Mouse (Mus musculus) kidney, adult 9 months (tissue): ENCODE measurements at regions not wholly inside any gene's neighbourhood (a gene's known extent, or its start where the extent isn't known, plus 50 kb on each side); places are given as distances from the start of the nearest gene placed in this dataset.

Experiments
- DNase-seq: peaks from one replicate; pipeline ENCODE4 v3.0.0; 2022

DNA sequence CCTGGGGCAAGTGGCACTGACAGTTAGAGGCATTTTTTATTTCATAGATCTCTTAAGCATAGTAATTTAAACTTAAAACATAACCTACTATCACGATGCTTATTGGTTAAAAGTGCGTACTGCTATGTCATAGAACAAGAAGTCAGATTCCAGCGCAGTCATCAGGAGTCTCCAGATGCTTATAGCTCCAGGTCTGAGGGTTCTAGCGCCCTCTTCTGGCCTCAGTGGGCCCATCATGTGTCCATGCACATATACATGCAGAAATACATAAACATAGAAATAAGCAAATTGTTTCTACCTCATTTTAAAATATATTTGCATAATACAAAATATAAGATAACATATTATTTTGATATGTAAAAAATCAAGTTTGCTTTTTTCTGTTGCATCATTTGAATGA lies 1002.8 kb upstream of the Adgrl2 start:
- DNase-seq = no peak

DNA sequence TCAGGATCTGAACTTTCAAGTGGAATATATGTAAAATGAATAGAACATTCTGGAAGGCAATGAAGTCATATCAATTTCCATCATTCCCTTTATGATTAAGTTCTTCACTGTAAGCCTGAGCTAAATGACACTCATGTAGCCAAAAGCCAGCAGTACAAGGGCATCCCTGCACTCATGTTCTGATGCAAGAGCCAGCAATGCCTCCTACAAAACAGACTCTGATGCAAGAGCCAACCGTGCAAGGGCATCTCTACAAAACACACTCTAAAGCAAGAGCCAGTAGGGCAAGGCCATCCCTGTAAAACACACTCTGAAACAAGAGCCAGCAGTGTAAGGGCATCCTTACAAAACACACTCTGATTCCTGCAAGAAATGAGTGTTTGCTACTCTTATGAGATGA lies 997.4 kb upstream of the Adgrl2 start:
- DNase-seq = no peak

DNA sequence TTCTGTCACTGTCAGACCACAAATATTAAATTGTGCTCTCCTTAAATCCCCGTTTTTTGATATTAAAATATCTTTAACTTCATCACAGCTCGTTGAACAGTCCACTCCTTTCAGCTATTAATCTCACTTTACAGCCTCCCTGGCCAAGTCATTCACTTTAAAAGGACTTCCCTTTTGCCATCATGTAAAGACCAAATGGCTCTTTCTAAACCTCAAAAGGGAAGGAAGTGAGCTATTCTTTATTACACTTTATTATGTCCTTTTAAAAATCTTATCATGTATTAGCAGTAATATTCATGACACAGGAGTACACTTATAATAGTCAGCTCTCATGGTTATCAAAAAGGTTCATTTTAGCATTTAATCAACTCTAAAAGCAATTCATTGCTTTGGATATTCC lies 966.6 kb upstream of the Adgrl2 start:
- no peak for DNase-seq

DNA sequence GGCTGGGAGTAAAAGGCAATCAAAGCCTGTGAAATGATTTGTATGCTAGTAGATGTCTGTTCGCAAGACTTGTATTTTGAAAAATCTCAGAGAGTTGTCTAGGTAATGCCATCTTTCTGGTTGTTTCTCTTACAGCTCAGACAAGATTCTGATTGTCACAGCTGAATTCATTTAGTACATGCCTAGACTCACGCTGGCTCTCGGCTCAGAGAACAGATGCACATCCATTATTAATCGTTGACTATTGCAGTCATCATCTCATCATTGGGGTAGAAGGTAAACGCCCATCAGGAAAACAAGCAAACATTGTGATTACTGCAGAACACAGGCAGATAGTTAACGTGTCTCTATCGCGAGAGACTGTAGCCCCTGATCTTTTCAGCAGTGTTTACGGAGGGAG lies 945.8 kb upstream of the Adgrl2 start:
- no peak for DNase-seq

DNA sequence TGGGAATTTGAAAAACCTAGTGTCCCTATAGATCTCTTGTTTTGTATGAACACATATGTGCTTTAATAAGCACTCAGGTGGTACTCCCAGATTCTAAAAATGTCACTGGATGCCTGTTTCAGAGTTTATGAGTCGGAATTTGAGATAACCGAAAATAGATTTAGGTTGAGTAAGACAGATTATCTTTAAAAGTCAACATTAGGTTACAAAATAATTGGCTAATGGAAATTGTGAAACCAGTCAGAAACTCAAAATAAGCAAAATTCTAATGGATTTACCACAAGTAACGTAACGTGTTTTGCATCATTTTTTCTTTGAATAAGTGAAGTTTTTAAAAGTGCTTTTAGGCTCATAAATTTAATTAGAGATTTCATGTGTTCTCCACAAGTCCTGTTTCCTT lies 944.5 kb upstream of the Adgrl2 start:
- no peak for DNase-seq

DNA sequence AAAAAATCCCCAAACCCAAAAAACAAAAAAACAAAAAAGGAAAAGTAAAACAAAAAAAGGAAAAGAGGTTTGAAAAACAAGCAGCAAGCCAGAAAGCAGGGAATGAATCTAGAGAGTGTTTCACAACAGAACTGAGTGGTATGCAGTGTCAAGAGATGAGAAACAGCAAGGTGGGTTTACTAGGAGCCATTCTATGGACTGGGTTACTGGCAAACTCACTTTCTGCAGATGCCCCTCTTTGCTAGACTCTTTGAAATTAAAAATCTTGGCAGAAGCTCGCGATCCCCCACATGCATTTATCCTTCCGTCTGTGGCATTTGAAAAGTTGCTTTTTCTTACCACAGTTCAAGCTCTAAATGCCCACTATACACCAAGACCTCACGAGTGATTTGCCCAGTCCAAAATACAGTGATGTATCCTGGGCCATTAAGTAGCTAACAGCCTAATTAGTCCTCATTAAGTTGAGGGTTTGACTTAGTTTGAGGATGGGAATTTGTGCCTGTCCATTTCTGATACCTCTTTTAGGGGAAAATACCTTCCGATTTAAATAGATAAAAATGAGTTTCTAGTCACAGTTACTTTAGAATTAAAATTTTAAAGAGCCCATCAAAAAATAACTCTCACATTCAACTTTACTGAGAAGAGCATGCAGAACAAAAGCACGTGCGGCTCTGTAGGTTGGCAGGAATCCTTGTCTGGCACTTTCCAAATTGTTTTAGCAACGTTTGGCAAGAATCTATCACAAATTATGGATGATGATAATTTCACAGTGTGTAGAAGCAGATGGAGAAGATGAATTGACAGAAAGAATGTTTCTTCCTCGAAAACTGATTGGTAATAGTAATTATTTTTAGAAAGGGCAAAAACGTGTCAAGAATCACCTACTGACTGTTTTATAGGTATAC lies 938.4 kb upstream of the Adgrl2 start:
- DNase-seq = no peak

DNA sequence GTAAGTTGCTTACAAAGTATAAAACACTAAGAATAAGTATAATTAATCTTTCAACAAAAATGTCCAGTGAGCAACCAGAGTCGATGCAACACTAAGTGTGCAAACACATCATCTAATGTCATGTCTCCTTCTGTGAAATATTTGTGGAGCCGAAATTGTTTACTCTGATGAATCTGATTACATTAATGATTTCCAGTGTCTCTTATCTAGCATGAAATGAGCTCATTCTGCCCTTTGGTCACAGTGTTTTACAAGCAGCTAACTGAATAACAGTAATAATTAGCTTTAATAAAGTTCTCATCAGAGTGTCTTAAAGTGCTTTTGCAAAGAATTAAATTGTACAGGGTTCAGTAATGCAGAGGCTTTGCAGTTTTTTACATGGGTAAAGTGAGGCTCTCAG lies 929.9 kb upstream of the Adgrl2 start:
- DNase-seq = no peak

DNA sequence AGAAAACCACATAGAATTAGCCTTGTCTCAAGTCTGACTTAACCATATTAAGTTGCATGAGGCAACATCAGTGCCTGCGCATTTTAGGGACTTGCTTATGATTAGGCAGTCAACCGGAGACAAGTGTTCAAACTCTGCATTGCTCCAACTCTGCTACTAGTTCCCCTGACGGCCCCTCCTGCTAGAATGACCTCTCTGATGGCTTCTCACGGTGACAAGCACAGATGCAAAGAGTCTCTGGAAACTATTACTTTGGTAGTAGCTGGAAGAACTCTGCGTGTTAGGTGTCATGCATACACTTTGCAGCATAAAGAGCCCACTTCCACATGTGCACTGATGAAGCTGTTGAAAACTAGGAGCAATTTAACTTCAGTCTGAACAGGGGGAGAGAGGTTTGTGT lies 927.8 kb upstream of the Adgrl2 start:
- DNase-seq = no peak

DNA sequence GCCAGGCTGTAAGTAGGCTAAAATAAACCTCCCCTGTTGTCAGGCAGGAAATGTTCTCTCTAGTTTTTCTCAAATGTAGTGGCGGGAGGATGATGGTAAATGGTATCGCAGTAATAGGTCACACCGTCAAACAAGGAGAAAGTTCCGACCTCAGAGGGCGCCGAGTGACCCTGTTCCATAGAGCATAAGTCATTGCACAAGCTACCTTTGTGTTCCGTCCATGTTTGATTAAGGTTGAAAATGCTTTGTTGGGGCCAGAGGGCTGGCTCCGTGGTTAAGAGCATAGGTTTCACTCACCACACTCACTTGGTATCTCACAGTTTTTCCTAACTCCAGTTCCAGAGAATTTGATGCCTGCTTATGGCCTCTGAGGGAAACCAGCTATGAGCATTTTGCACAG lies 920.4 kb upstream of the Adgrl2 start:
- DNase-seq = no peak

DNA sequence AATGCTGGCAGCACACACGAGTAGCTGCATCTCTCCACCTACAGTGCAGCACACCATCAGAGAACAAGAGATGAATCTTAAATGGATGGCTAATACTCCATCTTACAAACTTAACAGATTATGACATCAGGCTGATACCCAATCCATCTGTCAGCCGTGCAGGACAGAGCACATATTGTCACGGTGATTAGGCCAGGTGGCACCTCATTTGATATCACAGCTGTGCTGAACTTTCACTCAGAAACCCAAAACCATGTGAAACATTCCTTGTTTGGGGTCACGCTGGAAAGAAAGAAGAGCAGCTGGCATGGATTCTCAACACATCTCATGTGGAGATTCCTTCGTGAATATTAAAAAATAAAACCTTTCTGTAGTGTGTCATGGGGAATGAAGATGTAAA lies 911.4 kb upstream of the Adgrl2 start:
- no peak for DNase-seq

DNA sequence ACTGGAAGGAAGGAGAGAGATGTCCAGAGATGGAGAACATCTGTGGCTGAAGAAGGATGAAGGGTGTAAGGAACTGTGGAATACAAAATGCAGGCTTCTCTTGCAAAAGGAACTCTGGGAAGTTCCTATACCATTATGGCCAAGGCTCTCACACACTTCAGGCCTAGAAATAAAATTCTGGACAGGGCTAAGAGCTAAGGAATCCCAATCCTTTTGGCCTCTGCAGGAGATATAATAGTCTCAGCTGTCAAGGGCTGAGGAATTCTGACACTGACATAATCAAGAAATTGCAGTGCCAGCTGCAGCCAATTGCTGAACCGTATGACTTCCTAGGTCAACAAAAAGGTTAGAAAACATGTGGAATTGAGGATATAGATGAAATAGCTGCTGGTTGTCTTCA lies 886.2 kb upstream of the Adgrl2 start:
- DNase-seq = no peak

DNA sequence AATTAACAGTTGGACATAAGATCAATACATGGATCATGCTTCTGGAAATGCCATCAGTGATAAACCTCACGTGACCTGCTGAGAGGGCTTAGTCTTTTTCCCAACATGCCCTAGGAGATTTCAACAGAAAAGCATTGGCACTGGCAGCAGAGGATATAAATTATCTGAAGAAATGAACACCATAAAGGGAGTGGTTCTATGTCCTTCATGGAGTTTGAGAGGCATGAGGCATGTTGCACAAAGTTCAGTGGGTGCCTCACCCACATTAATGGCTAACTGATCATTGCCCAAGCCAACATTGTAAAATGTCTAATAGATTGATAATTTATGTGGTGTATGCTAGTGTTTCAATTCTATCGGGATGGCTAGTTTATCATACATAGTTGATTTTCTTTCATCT lies 875.6 kb upstream of the Adgrl2 start:
- no peak for DNase-seq

DNA sequence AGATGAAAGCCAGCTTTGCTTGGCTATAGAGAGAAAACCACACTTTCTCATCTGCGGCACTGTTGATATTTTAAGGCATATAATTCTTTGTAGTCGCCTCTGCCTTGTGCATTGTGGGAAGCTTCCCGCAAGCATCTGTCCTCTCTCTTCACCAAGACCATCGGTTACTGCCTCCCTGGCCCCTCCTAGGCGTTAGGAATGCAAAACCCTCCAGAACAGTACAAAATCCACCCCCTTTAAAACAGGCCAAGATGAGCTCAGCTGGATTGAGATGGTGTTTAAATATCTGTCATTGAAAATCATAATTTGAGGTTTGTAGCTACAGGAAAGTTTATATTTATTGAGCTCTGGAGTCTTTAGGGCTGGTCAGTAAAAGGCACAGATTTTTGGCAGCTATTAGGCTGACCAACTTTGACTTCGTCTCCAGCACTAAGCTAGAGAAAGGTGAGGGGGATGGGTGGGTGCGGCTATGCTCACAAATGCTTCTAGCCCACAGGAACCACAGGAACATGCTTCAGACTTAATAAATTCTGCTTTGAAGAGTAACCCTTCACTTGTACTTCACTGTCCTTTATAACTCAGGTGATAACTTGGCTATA lies 856.7 kb upstream of the Adgrl2 start:
- DNase-seq = no peak

DNA sequence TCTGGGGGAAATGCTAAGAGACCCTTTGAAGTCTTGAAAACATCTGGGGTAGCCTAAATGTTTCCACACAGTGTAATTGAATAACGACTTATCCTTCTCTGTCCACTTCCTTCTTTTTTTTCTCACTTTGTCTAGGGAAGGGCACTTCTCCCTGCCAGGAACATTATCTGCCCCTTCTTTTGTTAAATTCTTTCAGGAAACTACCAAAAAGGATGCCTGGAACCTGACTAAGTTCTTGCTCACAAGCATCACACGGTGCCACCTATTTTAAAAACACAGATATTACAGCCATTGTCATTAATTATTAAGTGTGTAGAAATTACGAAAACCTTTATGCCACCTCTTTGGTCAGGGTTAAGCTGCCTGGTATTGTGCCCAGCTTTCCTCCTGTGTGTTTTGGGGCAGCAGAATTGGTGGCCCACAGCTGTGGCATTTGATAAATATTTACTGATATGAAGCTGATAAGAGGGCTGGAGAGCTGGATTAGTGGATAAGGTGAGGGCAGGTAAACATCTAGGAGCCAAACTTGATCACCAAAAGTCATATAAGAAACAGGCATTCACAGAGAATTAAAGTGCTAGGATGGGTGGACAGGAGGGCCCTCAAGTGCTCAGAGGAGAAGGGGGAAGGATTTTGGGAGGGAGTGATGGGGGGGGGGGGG lies 855.6 kb upstream of the Adgrl2 start:
- no peak for DNase-seq

DNA sequence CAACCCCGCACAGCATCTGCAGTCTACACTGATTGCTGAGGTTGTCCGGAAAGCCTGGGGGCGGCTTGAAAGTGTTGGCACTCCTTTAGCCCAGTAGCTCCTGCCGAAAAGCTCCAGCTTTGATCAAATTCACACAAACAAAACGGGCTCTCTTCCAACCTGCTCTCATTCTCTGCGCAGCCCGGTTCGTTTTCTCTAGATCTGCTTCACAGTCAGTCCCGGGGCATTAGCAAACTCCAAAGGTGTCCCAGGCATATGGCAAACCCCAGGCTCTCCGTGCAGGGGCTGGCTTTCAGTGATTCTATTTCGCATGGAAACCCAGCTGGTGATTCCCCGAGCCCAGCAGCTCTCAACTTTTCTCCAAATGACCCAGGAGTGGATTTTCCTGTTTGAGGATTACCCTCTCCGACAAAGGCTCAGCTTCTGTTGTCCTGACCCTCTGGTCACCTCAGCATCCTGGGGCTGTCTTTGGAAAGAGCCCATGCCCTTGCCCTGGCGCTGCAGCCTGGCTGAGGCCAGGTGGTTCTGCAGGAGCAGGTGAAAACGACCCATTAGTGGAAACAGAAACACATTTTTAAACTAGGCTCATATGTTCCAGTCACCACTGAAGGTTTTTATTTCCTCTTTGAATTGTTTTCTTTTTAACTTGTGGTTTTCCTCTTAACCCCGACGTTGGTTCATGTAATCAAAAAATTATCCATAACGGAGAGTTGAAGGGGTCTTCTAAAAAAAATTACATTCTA lies 854.9 kb upstream of the Adgrl2 start:
- no peak for DNase-seq

DNA sequence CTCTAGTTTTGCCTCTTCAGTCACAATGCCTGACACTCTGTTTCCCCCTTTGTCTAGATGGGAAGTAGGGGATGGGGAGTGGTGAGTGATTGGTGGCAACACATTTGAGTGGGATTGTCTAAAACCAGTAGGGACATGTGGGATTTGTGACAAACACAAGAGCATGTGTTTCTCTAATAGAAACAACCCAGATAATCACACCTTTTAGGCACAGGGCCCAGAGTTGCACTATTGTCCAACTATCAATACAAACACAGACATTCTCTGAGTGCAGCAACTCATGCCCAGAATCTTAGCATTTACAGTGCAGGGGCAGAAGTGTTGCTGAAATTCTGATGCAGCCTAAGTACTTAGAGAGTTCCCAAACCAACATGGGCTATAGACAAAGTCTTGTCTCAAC lies 847.6 kb upstream of the Adgrl2 start:
- DNase-seq = no peak

DNA sequence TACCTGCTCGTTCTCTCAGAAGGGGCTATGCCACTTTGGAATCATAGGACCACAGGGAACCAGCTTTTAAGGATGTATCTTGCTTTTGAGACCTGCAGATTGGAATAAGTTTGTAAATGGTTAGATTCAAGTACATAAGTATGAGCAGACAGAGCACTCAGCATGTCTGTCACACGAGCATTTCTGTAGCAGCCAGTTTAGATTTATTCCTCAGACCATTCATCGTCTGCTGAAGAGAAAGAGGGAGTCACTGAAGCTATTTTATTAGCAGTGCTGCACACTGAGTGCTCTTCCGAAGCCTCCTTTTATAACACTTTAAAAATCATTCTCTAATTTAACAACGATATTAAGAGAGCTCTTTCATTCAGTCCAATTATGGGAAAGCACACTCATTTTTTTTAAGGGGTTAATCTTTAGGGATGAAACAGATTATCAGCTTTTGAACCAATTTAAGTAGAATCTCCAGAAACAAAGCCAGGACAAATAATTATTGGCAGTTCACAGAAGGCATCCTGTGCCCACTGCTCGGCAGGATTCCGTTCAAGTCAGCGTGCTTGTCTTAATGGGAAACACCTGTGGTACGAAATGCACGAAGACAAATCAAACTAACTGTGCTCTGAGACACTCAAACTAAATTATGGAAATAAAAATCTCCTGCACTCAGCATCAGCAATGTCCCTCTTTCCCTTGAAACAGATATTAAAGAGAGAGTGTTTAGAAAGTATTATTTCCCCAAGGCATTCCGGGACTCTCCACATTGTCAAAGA lies 846.3 kb upstream of the Adgrl2 start:
- no peak for DNase-seq

DNA sequence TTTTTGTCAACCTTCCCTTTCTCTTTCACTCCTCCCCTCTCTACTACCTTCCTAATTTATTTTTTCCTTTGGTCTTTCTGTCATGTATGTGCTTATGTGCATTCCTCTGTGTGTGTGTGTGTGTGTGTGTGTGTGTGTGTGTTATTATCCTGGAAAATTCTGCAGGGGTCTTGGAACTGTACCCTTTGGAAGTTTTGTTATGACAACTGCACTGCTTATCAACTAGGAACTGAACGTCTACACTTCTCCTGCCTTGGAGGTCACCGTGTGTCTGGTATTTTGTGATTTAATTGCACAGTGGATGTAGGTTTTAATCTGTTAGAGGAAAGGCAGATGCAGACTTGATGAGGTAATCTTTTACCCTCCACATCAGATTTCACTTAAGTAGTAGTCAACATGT lies 836.8 kb upstream of the Adgrl2 start:
- no peak for DNase-seq

DNA sequence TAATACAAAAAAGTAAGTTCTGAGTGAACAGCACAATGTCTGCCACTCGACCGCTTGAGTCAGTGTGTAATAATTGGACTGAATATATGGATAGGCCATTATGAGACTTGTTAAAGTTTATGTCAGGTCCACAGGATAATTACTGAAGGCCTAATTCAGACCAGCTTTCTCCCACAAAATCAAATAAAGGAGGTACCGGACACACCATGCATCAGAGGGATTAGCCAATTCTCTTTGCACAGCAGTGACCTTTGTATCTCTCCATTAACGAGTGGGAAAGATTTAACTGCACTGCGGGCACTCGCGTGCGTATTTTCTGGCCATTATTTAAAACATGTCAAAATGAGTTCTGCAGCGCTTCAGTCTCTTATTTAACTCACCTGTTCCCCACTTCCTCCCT lies 836.4 kb upstream of the Adgrl2 start:
- no peak for DNase-seq

DNA sequence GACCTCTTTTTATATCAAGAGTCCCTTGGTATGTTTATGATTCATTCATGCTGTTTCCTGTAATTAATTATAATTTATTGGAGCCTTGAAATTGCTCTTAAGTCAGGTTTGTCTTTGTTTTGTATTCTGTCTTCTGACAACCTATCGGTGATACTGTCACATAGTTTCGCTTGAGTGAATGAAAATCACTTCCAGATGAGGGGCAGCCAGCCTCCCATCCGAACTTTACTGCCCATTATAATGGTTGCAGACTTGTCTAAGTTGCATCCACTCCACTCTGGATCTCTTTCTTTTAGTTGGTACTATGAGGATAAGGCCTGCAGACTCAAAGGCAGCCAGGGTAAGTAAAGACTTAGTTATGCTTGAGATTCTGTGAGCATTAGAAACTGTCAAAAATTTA lies 830.3 kb upstream of the Adgrl2 start:
- no peak for DNase-seq

DNA sequence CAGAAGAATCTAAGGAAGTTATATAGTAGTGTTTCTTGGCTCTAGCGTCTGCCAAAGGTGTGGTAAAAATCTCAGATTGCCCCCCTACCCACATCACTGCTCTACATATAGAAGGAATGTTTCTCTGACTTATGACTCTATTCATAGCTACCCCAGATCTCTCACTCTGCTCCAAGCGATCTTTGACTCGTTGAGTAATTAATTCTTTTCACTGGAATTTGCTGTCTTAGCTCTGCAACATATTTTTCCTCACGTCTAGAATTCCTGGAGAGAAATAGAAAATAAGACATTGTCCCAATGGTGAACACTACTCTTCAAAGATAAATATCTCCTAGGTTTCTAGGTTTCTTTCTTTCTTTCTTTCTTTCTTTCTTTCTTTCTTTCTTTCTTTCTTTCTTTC lies 829.5 kb upstream of the Adgrl2 start:
- DNase-seq = no peak

DNA sequence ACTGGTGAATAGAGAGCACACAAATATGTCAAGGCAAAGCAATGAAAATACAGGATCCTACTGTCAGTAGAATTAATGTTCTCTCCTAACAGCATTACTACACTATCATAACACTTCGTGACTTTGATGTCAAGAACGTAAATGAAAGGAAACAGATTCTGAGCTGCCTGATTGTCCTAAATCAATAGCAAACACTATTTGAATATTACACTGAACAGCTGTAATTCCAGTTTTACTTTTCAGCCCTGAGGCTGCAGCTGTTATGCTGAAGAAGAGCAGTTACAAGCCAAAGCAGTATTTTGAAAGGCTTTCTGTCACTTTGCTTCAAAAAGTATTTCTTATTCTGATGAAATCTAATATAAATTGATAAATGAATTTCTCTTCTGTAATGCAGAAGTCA lies 828.7 kb upstream of the Adgrl2 start:
- DNase-seq = no peak

DNA sequence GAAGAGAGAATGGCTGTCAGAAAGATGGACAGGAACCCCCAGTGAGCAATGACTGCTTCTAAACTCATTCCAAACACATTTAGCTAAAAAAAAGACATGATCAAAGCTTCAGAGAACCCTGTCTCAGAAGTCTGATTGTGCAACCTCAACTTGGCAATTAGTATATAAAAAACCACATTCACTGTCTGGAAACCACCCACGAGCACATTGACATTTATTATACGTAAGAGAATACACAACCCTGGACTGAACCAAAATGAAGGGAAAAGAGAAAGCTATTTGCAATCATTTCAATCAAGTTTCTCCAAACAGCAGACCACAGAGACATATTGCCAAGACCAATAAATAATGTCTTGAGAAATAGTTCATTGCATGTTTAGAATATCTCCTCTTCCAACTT lies 820.7 kb upstream of the Adgrl2 start:
- DNase-seq = no peak
